Mouse (Mus musculus) E14TG2a.4 (cell line): ENCODE results near the gene Vwce.

Source experiments
- H3K27me3 ChIP-seq: 2 replicates; pipeline ENCODE4 v1.6.1; 2014; ENCODE audit warnings: low read length, control low read depth; ENCODE audit not compliant: insufficient read depth
- H3K36me3 ChIP-seq: 2 replicates; pipeline ENCODE4 v1.6.1; 2014; ENCODE audit warnings: low read length, control low read depth; ENCODE audit not compliant: insufficient read depth
- H3K4me1 ChIP-seq: replicated peaks from 2 replicates; pipeline ENCODE4 v1.6.1; 2014; ENCODE audit warnings: low read depth, low read length, control low read depth
- H3K4me3 ChIP-seq: replicated peaks from 2 replicates; pipeline ENCODE4 v1.5.1; 2014; ENCODE audit warnings: mild to moderate bottlenecking, low read length
- H3K9me3 ChIP-seq: 2 replicates; pipeline ENCODE4 v1.6.1; 2014; ENCODE audit warnings: low read length, control low read depth
- CTCF ChIP-seq: conservative IDR thresholded peaks from 2 replicates; pipeline ENCODE4 v1.5.1; 2014; ENCODE audit warnings: low read length
- NANOG ChIP-seq: IDR thresholded peaks from 2 replicates; pipeline ENCODE4 v1.6.1; 2014; ENCODE audit warnings: borderline replicate concordance, low read length, mixed read lengths
- POU5F1 ChIP-seq: IDR thresholded peaks from 2 replicates; pipeline ENCODE4 v1.6.1; 2014; ENCODE audit warnings: low read length, borderline replicate concordance

Vwce gene

GRCm38 (mm10) chr19:10712194-10712593, 78.2 kb downstream of the Vwce start:
- Histone ChIP-seq H3K4me1 (peaks cover 47% of the 10 kb centered on the region), H3K4me3 (no peak overlapping the region), H3K9me3 (no peaks in the 10 kb centered on the region), H3K27me3 (no peaks in the 10 kb centered on the region), H3K36me3 (peaks cover 56% of the 10 kb centered on the region)
- TF ChIP-seq NANOG (no peak), CTCF (no peak), POU5F1 (no peak)

- Histone ChIP-seq H3K9me3 (no peaks in the 10 kb centered on the region), H3K27me3 (no peaks in the 10 kb centered on the region), H3K4me1 (peaks cover 42% of the 10 kb centered on the region), H3K36me3 (peaks cover 52% of the 10 kb centered on the region), H3K4me3 (no peak overlapping the region)
- no peak for TF ChIP-seq CTCF
- no peak for TF ChIP-seq NANOG
- no peak for TF ChIP-seq POU5F1
Measured at GRCm38 (mm10) chr19:10712646-10713045, 78.6 kb downstream of the Vwce start.

- peaks cover 43% of the 10 kb centered on the region for H3K36me3 ChIP-seq
- TF ChIP-seq NANOG (no peak), POU5F1 (no peak), CTCF (no peak)
- no peak overlapping the region for H3K4me3 ChIP-seq
- H3K27me3 ChIP-seq: no peaks in the 10 kb centered on the region
- H3K4me1 ChIP-seq: peaks cover 38% of the 10 kb centered on the region
- H3K9me3 ChIP-seq: no peaks in the 10 kb centered on the region
Measured at GRCm38 (mm10) chr19:10713551-10713950, 79.5 kb downstream of the Vwce start.

GRCm38 (mm10) chr19:10714168-10714567, 80.2 kb downstream of the Vwce start:
- TF ChIP-seq CTCF: no peak
- no peak for TF ChIP-seq POU5F1
- TF ChIP-seq NANOG: no peak
- H3K9me3 ChIP-seq: no peaks in the 10 kb centered on the region

GRCm38 (mm10) chr19:10714682-10715475, 80.9 kb downstream of the Vwce start:
- Histone ChIP-seq H3K4me3 (no peak overlapping the region), H3K9me3 (no peaks in the 10 kb centered on the region), H3K36me3 (peaks cover 43% of the 10 kb centered on the region), H3K27me3 (no peaks in the 10 kb centered on the region; the same call in 1 of the 2 replicates), H3K4me1 (peaks cover 30% of the 10 kb centered on the region)
- TF ChIP-seq POU5F1: no peak
- TF ChIP-seq CTCF: peak; percentile 84

More at GRCm38 (mm10) chr19:10714168-10714567, 80.2 kb downstream of the Vwce start:
- H3K36me3 ChIP-seq: peaks cover 43% of the 10 kb centered on the region
- no peaks in the 10 kb centered on the region for H3K27me3 ChIP-seq
- peaks cover 32% of the 10 kb centered on the region for H3K4me1 ChIP-seq
- no peak overlapping the region for H3K4me3 ChIP-seq

GRCm38 (mm10) chr19:10715476-10715875, 81.5 kb downstream of the Vwce start:
- Histone ChIP-seq H3K27me3 (no peaks in the 10 kb centered on the region; the same call in 1 of the 2 replicates), H3K9me3 (no peaks in the 10 kb centered on the region), H3K36me3 (peaks cover 38% of the 10 kb centered on the region), H3K4me1 (peaks cover 31% of the 10 kb centered on the region), H3K4me3 (no peak overlapping the region)
- TF ChIP-seq CTCF: no peak
- no peak for TF ChIP-seq NANOG
- TF ChIP-seq POU5F1: no peak
